17 mouse cellular contexts compared by ENCODE assay signal in the genomic region with DNA sequence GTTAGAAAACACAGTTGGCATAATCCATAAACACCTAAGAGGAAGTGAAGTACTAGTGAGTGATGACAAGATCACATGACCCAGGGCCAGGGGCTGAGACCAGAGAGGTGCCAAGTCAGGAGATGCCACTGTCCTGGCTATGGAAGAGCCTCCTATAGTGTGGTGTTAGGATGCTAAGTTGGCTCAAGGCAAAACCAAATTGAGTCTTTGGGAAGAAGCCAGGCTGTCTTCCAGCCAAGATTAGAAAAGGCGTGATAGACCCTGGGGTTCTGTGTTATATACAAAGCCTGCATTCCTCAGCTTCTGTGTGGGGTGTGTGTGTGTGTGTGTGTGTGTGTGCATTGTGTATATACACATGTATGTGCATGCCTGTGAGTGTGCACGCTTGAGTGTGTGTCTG. TPM values are rescaled to one million over a fixed set of nuclear protein-coding genes. Genes with fewer than 3 reads are reported as not detected.
"Had no signal": no experiment of that assay in that cellular context is flagged by ENCODE, and none has a peak within 500 bp of the region (broad histone marks: within the 10 kb centered on the region; RNA-seq: fewer than 3 reads in every experiment).

No protein-coding gene starts in this region.

- DNase-seq: kidney, adult 11 months; kidney, adult 8-10 months; kidney, postnatal 10 days; kidney, postnatal 36 days; layer of hippocampus, postnatal 36 days; liver, embryonic 13.5 days; lung, adult 2 months; lung, postnatal 10 days; lung, postnatal 36 days; thymus, adult 18-20 months; thymus, postnatal 4 days had no signal

- H3K27ac ChIP-seq: kidney, embryonic 15.5 days; left cerebral cortex, adult 2 months; liver, embryonic 13.5 days; midbrain, embryonic 13.5 days had no signal

- H3K4me2 ChIP-seq: kidney, embryonic 15.5 days; liver, embryonic 13.5 days; midbrain, embryonic 13.5 days had no signal

- H3K36me3 ChIP-seq: kidney, embryonic 15.5 days; liver, embryonic 13.5 days; midbrain, embryonic 13.5 days had no signal

- H3K4me1 ChIP-seq: kidney, embryonic 15.5 days; liver, embryonic 13.5 days; midbrain, embryonic 13.5 days had no signal

- H3K9ac ChIP-seq: kidney, embryonic 15.5 days; liver, embryonic 13.5 days; midbrain, embryonic 13.5 days had no signal

- H3K4me3 ChIP-seq: kidney, embryonic 15.5 days; left cerebral cortex, adult 2 months; liver, embryonic 13.5 days; midbrain, embryonic 13.5 days had no signal

- H3K9me3 ChIP-seq: kidney, embryonic 15.5 days; liver, embryonic 13.5 days; midbrain, embryonic 13.5 days had no signal

- ATAC-seq: midbrain, embryonic 13.5 days; midbrain, embryonic 16.5 days had no signal

- H3K27me3 ChIP-seq: kidney, embryonic 15.5 days; liver, embryonic 13.5 days; midbrain, embryonic 13.5 days had no signal

RNA-seq across cellular contexts. Expression of gene Cdh26, which starts 48.7 kb away (rescaled TPM):
- total RNA-seq: liver, adult 2 months had no signal
- polyA plus RNA-seq: liver, adult 2 months; spleen, adult 2 months had no signal
